Comparison of ENCODE assay signal across 8 mouse cellular contexts in the genomic region with DNA sequence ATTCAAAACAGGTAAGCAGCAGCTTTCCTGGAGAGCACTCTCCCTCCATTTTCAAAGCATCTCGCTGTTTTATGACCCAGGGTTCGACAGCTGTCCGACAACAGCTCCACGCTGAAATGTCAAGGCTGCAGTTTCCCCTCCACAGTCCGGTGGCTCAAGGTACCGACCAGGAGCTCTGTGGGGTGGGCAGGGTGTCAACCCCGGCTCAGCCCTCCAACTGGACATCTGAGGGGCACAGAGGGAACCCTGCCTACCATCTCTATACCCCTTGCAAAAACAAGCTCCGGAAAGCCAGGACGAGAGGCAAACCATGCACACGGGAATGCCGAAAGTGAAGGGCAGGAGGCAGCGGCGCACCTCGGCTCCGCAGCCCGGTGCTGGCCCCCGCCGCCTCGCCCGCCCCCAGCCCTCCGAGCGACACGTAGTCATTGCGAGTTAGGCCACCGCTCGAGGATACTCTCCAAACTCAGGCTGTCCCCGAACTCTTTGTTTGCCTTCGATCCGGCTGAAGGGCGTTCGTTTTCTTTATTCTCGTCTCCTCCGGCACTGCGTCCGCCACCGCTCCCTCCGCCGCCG. TPM values are rescaled to one million over a fixed set of nuclear protein-coding genes. Genes with fewer than 3 reads are reported as not detected.
DNase-seq lines count a peak whose midpoint lies in the region; ATAC-seq and TF ChIP-seq lines count a peak whose summit lies in the region.

No protein-coding gene starts in this region.

- H3K9ac ChIP-seq in heart, adult 2 months (ENCODE audit: low read depth, low read length), result peak overlapping the region; percentile 85
- peak overlapping the region; percentile 79 for H3K9ac ChIP-seq in CH12.LX (ENCODE audit: insufficient read depth, low read depth)
- peak overlapping the region; percentile 92 for H3K9ac ChIP-seq in forebrain, embryonic 13.5 days
- H3K9ac ChIP-seq in liver, embryonic 14.5 days (replicated peaks), result peak overlapping the region; percentile 96

- no peak for DNase-seq in heart, adult 2 months
- DNase-seq in heart, postnatal 4 days, result no peak
- no peak for DNase-seq in CH12.LX (ENCODE audit: extremely low read depth)
- no peak for DNase-seq in liver, embryonic 14.5 days (ENCODE audit: low read depth in 3 of 3, low spot score in 3 of 3)
- no peak for DNase-seq in left cerebral cortex, postnatal 36 days (ENCODE audit: low spot score in 2 of 2)
- no peak for DNase-seq in cerebellum, adult 8-10 months
- no peak for DNase-seq in spleen, postnatal 10 days (ENCODE audit: low spot score in 2 of 2)

- H3K79me2 ChIP-seq in heart, adult 2 months (replicated peaks; ENCODE audit: control insufficient read depth, insufficient read depth, low read length), result 0 out of 2 replicates have a peak, but pooled peaks cover 3% of the 10 kb centered on the region
- H3K79me2 ChIP-seq in CH12.LX (replicated peaks; ENCODE audit: control insufficient read depth, extremely low read depth, insufficient read depth, poor library complexity, severe bottlenecking), result peaks cover 57% of the 10 kb centered on the region

- H3K4me2 ChIP-seq in CH12.LX (ENCODE audit: insufficient read depth, low read depth, poor library complexity, severe bottlenecking), result peak overlapping the region; percentile 22; the same call in 1 of the 2 replicates
- H3K4me2 ChIP-seq in forebrain, embryonic 13.5 days, result peak overlapping the region; percentile 94
- H3K4me2 ChIP-seq in liver, embryonic 14.5 days (ENCODE audit: low read depth), result peak overlapping the region; percentile 77

- TF ChIP-seq EP300 in heart, adult 2 months (IDR thresholded peaks at IDR 0.05; ENCODE audit: insufficient read depth, low read depth, low read length), result no peak
- TF ChIP-seq EP300 in CH12.LX (IDR thresholded peaks at IDR 0.05; ENCODE audit: low read length), result no peak
- TF ChIP-seq EP300 in liver, embryonic 14.5 days (IDR thresholded peaks at IDR 0.05; ENCODE audit: low read depth), result no peak

- peak overlapping the region; percentile 78 for H3K4me3 ChIP-seq in heart, adult 2 months
- peak overlapping the region; percentile 79 to 99 (median 89) for H3K4me3 ChIP-seq in CH12.LX (replicated peaks in 1 of 3; ENCODE audit: low read depth in 2 of 3, low read length in 2 of 3, poor library complexity in 1 of 3)
- peak overlapping the region; percentile 91 for H3K4me3 ChIP-seq in forebrain, embryonic 13.5 days
- peak overlapping the region; percentile 83 to 100 for H3K4me3 ChIP-seq in liver, embryonic 14.5 days (ENCODE audit: insufficient read depth in 1 of 2, low read depth in 2 of 2, low read length in 2 of 2)

- under 1% methylated on average over 39 of the region's 39 CpGs for WGBS in heart, adult 2 months
- under 1% methylated on average over 39 of the region's 39 CpGs for WGBS in forebrain, embryonic 13.5 days
- WGBS in liver, embryonic 14.5 days (ENCODE audit: insufficient replicate concordance), result under 1% methylated on average over 39 of the region's 39 CpGs

- no peaks in the 10 kb centered on the region for H3K27me3 ChIP-seq in heart, adult 2 months (ENCODE audit: control insufficient read depth, insufficient read depth, low read length)
- no peaks in the 10 kb centered on the region for H3K27me3 ChIP-seq in CH12.LX (replicated peaks)
- H3K27me3 ChIP-seq in forebrain, embryonic 13.5 days, result 0 out of 2 replicates have a peak, but pooled peaks cover 3% of the 10 kb centered on the region
- no peaks in the 10 kb centered on the region for H3K27me3 ChIP-seq in liver, embryonic 14.5 days (ENCODE audit: control insufficient read depth, insufficient read depth, low read length)

- TF ChIP-seq RAD21 in CH12.LX (IDR thresholded peaks at IDR 0.05; ENCODE audit: low read depth, low read length), result no peak

- intact Hi-C loops in heart, adult 2 months (cut with DNase I), result loop anchor here (2.0 kb wide), 1 partner anchor 33 kb away; a partner anchor contains a TSS
- intact Hi-C loops in left cerebral cortex, postnatal 36 days (cut with DNase I), result loop anchor here (5.0 kb wide), 1 partner anchor 34 kb away; a partner anchor contains a TSS

- no peak for TF ChIP-seq POLR2A in heart, adult 2 months (IDR thresholded peaks at IDR 0.05; ENCODE audit: insufficient read depth, low read depth, low read length)
- no peak for TF ChIP-seq POLR2A in CH12.LX (IDR thresholded peaks at IDR 0.05; ENCODE audit: low read depth, low read length)

- no peaks in the 10 kb centered on the region for H3K9me3 ChIP-seq in CH12.LX (replicated peaks; ENCODE audit: low read length)
- no peaks in the 10 kb centered on the region for H3K9me3 ChIP-seq in forebrain, embryonic 13.5 days (replicated peaks)
- no peaks in the 10 kb centered on the region for H3K9me3 ChIP-seq in liver, embryonic 14.5 days (ENCODE audit: control insufficient read depth, low read length)

- H3K27ac ChIP-seq in heart, adult 2 months, result peak overlapping the region; percentile 74
- peak overlapping the region; percentile 40 for H3K27ac ChIP-seq in CH12.LX (ENCODE audit: insufficient read depth, low read depth)
- peak overlapping the region; percentile 91 for H3K27ac ChIP-seq in forebrain, embryonic 13.5 days
- peak overlapping the region; percentile 16 for H3K27ac ChIP-seq in liver, embryonic 14.5 days

- TF ChIP-seq CTCF in heart, adult 2 months (IDR thresholded peaks at IDR 0.05), result no peak
- no peak for TF ChIP-seq CTCF in CH12.LX (conservative IDR thresholded peaks at IDR 0.05 in 1 of 2, IDR thresholded peaks at IDR 0.05 in 1 of 2; ENCODE audit: low read depth in 2 of 2, low read length in 2 of 2)
- TF ChIP-seq CTCF in liver, embryonic 14.5 days (IDR thresholded peaks at IDR 0.05; ENCODE audit: low read depth), result no peak

- peak; percentile 51 for ATAC-seq in forebrain, embryonic 13.5 days
- peak; percentile 58 for ATAC-seq in liver, embryonic 14.5 days (ENCODE audit: insufficient read depth)

- H3K4me1 ChIP-seq in heart, adult 2 months (ENCODE audit: control insufficient read depth, insufficient read depth, low read length), result peaks cover 7% of the 10 kb centered on the region
- peaks cover 9 to 44% of the 10 kb centered on the region in 2 experiments for H3K4me1 ChIP-seq in CH12.LX (ENCODE audit: control insufficient read depth in 1 of 2, insufficient read depth in 2 of 2)
- peaks cover 39% of the 10 kb centered on the region for H3K4me1 ChIP-seq in forebrain, embryonic 13.5 days
- H3K4me1 ChIP-seq in liver, embryonic 14.5 days (replicated peaks; ENCODE audit: control insufficient read depth in 2 of 2, insufficient read depth in 2 of 2, low read length in 1 of 2), result peaks cover 2 to 11% of the 10 kb centered on the region in 2 experiments

- in situ Hi-C loops in CH12.LX (cut with MboI; ENCODE audit: low pct_ligation_motif_present, low pct_unique_long_range_greater_than_20kb, low sequenced_read_pairs), result loop anchor here (5.0 kb wide), 1 partner anchor 51 kb away; no protein-coding TSS in a partner anchor

- no peaks in the 10 kb centered on the region for H3K36me3 ChIP-seq in heart, adult 2 months (ENCODE audit: control insufficient read depth, insufficient read depth, low read length)
- H3K36me3 ChIP-seq in CH12.LX (replicated peaks in 1 of 2; ENCODE audit: control insufficient read depth in 1 of 2, insufficient read depth in 1 of 2, low read length in 1 of 2), result peaks cover 24 to 48% of the 10 kb centered on the region in 2 experiments
- H3K36me3 ChIP-seq in forebrain, embryonic 13.5 days (ENCODE audit: poor library complexity, severe bottlenecking), result peaks cover 30% of the 10 kb centered on the region
- H3K36me3 ChIP-seq in liver, embryonic 14.5 days (replicated peaks; ENCODE audit: control insufficient read depth, insufficient read depth, low read depth), result peaks cover 19% of the 10 kb centered on the region

- dilution Hi-C loops in CH12.LX (cut with MboI; ENCODE audit: extremely low pct_ligation_motif_present, extremely low pct_unique_long_range_greater_than_20kb, low sequenced_read_pairs), result no loop called here

RNA-seq across cellular contexts. Expression of a gene that starts 0.5 kb away (rescaled TPM):
- 10 to 100 TPM; 61.5 to 71.2 TPM for total RNA-seq in heart, adult 2 months (2021)
- polyA plus RNA-seq in heart, adult 2 months (2012; rRNA removed), result 40.0 and 50.7 TPM in 2 replicates
- 10 to 100 TPM; 60.5 to 61.7 TPM for total RNA-seq in heart, postnatal 4 days (2021)
- total RNA-seq in CH12.LX (2012; rRNA removed), result 74.7 and 78.1 TPM in 2 replicates
- 49.3 and 53.2 TPM in 2 replicates for total RNA-seq in CH12.LX (2014; rRNA removed)
- polyA plus RNA-seq in CH12.LX (2012; ENCODE audit: insufficient read length, low read depth), result 174 and 184 TPM in 2 replicates
- polyA plus RNA-seq in forebrain, embryonic 13.5 days (2015; fragmentation: Nextera tagmentation; extraction: Ambion mirVana), result 71.8 and 72.1 TPM in 2 replicates
- polyA plus RNA-seq in liver, embryonic 14.5 days (2012; rRNA removed), result 31.9 and 37.6 TPM in 2 replicates
- polyA plus RNA-seq in liver, embryonic 14.5 days (2014; fragmentation: Nextera tagmentation; extraction: Ambion mirVana), result 28.8 and 33.8 TPM in 2 replicates
- 10 to 100 TPM; 66.6 to 70.6 TPM for total RNA-seq in left cerebral cortex, postnatal 36 days (2021)

RNA-seq across cellular contexts. Expression of a gene that starts 7.2 kb away (rescaled TPM):
- not detected for total RNA-seq in heart, adult 2 months (2021)
- 0.18 and 0.32 TPM in 2 replicates for polyA plus RNA-seq in heart, adult 2 months (2012; rRNA removed)
- not detected for total RNA-seq in heart, postnatal 4 days (2021)
- 0.38 and 0.85 TPM in 2 replicates for total RNA-seq in CH12.LX (2012; rRNA removed)
- total RNA-seq in CH12.LX (2014; rRNA removed), result 0.21 TPM in 1 of 2 replicates, not detected in the other
- polyA plus RNA-seq in CH12.LX (2012; ENCODE audit: insufficient read length, low read depth), result 1.6 and 1.7 TPM in 2 replicates
- 0.09 and 0.16 TPM in 2 replicates for polyA plus RNA-seq in forebrain, embryonic 13.5 days (2015; fragmentation: Nextera tagmentation; extraction: Ambion mirVana)
- 0.02 TPM in 1 of 2 replicates, not detected in the other for polyA plus RNA-seq in liver, embryonic 14.5 days (2012; rRNA removed)
- polyA plus RNA-seq in liver, embryonic 14.5 days (2014; fragmentation: Nextera tagmentation; extraction: Ambion mirVana), result not detected in 2 replicates
- total RNA-seq in left cerebral cortex, postnatal 36 days (2021), result not detected

RNA-seq across cellular contexts. Expression of a gene that starts 33.5 kb away (rescaled TPM):
- 10 to 100 TPM; 43.7 to 44.0 TPM for total RNA-seq in heart, adult 2 months (2021)
- polyA plus RNA-seq in heart, adult 2 months (2012; rRNA removed), result 28.0 and 29.7 TPM in 2 replicates
- total RNA-seq in heart, postnatal 4 days (2021), result 10 to 100 TPM; 54.0 to 62.6 TPM
- total RNA-seq in CH12.LX (2012; rRNA removed) (34.0 and 42.1 TPM in 2 replicates), CH12.LX (2014; rRNA removed) (32.2 and 38.8 TPM in 2 replicates)
- 51.8 and 57.6 TPM in 2 replicates for polyA plus RNA-seq in CH12.LX (2012; ENCODE audit: insufficient read length, low read depth)
- 88.9 and 89.2 TPM in 2 replicates for polyA plus RNA-seq in forebrain, embryonic 13.5 days (2015; fragmentation: Nextera tagmentation; extraction: Ambion mirVana)
- polyA plus RNA-seq in liver, embryonic 14.5 days (2012; rRNA removed), result 7.1 and 8.8 TPM in 2 replicates
- polyA plus RNA-seq in liver, embryonic 14.5 days (2014; fragmentation: Nextera tagmentation; extraction: Ambion mirVana), result 14.9 and 16.7 TPM in 2 replicates
- 100 to 1,000 TPM in 1 of 2 experiments, 10 to 100 TPM in 1; 93.0 to 100 TPM for total RNA-seq in left cerebral cortex, postnatal 36 days (2021)

RNA-seq across cellular contexts. Expression of a gene that starts 35.7 kb away (rescaled TPM):
- under 1 TPM; 0.39 to 0.50 TPM for total RNA-seq in heart, adult 2 months (2021)
- 0.15 and 0.29 TPM in 2 replicates for polyA plus RNA-seq in heart, adult 2 months (2012; rRNA removed)
- 1 to 10 TPM; 1.2 to 1.6 TPM for total RNA-seq in heart, postnatal 4 days (2021)
- total RNA-seq in CH12.LX (2012; rRNA removed) (0.17 and 0.21 TPM in 2 replicates), CH12.LX (2014; rRNA removed) (0.09 TPM in 1 of 2 replicates, not detected in the other)
- polyA plus RNA-seq in CH12.LX (2012; ENCODE audit: insufficient read length, low read depth), result 0.20 and 0.23 TPM in 2 replicates
- 0.12 and 0.14 TPM in 2 replicates for polyA plus RNA-seq in forebrain, embryonic 13.5 days (2015; fragmentation: Nextera tagmentation; extraction: Ambion mirVana)
- 0.03 and 0.09 TPM in 2 replicates for polyA plus RNA-seq in liver, embryonic 14.5 days (2012; rRNA removed)
- polyA plus RNA-seq in liver, embryonic 14.5 days (2014; fragmentation: Nextera tagmentation; extraction: Ambion mirVana), result 0.04 and 0.13 TPM in 2 replicates
- 1 to 10 TPM; 1.2 to 1.3 TPM for total RNA-seq in left cerebral cortex, postnatal 36 days (2021)

Comparison
In these comparisons a context has a peak if more than half of its experiments do, and no peak if none do; other contexts are left out.
1. H3K27ac ChIP-seq: peak in every context shown above with its lines; median percentile 91 in forebrain, embryonic 13.5 days; 74 in heart, adult 2 months; 40 in CH12.LX; 16 in liver, embryonic 14.5 days.
2. H3K4me2 ChIP-seq: peak in every context shown above with its lines; median percentile 94 in forebrain, embryonic 13.5 days; 77 in liver, embryonic 14.5 days; 22 in CH12.LX.